Mouse (Mus musculus) intestine, embryonic 16.5 days (tissue): ENCODE measurements around the gene Tut1. TPM values are rescaled to one million over a fixed set of nuclear protein-coding genes. Genes with fewer than 3 reads are reported as not detected.

Source experiments
- ATAC-seq: fragments of 200-750 bp; cut with Nextera tagmentation; 2 replicates; pipeline ENCODE4 v1.8.0; 2017; ENCODE audit warnings: moderate TSS enrichment, moderate library complexity
- H3K27ac ChIP-seq: fragments of 300-500 bp; sonication (generic); 2 replicates; pipeline ENCODE4 v1.5.1; 2014; ENCODE audit warnings: mild to moderate bottlenecking, low read length
- H3K27me3 ChIP-seq: fragments of 300-500 bp; sonication (generic); replicated peaks from 2 replicates; pipeline ENCODE4 v1.6.1; 2014; ENCODE audit warnings: low read length, control low read depth, mixed read lengths; ENCODE audit not compliant: control insufficient read depth, insufficient read depth
- H3K36me3 ChIP-seq: fragments of 300-500 bp; sonication (generic); 2 replicates; pipeline ENCODE4 v1.6.1; 2014; ENCODE audit warnings: low read length, control low read depth; ENCODE audit not compliant: control insufficient read depth, insufficient read depth
- H3K4me1 ChIP-seq: fragments of 300-500 bp; sonication (generic); 2 replicates; pipeline ENCODE4 v1.6.1; 2014; ENCODE audit warnings: low read length, control low read depth, mixed read lengths; ENCODE audit not compliant: control insufficient read depth, insufficient read depth
- H3K4me2 ChIP-seq: fragments of 300-500 bp; sonication (generic); 2 replicates; pipeline ENCODE4 v1.6.1; 2014; ENCODE audit warnings: low read depth, low read length, control low read depth
- H3K4me3 ChIP-seq: fragments of 300-500 bp; sonication (generic); 2 replicates; pipeline ENCODE4 v1.5.1; 2014; ENCODE audit warnings: mild to moderate bottlenecking, low read length
- H3K9ac ChIP-seq: fragments of 300-500 bp; sonication (generic); 2 replicates; pipeline ENCODE4 v1.6.1; 2014; ENCODE audit warnings: low read depth, low read length
- H3K9me3 ChIP-seq: fragments of 300-500 bp; sonication (generic); 2 replicates; pipeline ENCODE4 v1.6.1; 2016; ENCODE audit warnings: low read length, control low read depth; ENCODE audit not compliant: control insufficient read depth
- WGBS: fragments of 180-500 bp; shearing (Covaris S2); extraction: QIAGEN DNeasy Blood & Tissue Kit; methylation state at CpG from one replicate; pipeline ENCODE4 v1.1.7; 2014; 5-methylcytosine and 5-hydroxymethylcytosine counted together
- polyA plus RNA-seq: library from polyadenylated mRNA; unstranded; fragments of >200 nt; fragmentation: Nextera tagmentation; extraction: Ambion mirVana; gene quantifications from 2 replicates; pipeline ENCODE4 v1.2.1, GENCODE M21; 2015

Tut1 gene
- polyA plus RNA-seq, 1 experiment from 2014 or later, result 31.7 TPM

- ATAC-seq, result no peak
- peaks cover 18% of the 10 kb centered on the region for H3K4me1 ChIP-seq
- 93% methylated on average over 2 of the region's 2 CpGs for WGBS
- peaks cover 7% of the 10 kb centered on the region for H3K36me3 ChIP-seq
- H3K4me2 ChIP-seq, result no peak overlapping the region
- no peak overlapping the region for H3K9ac ChIP-seq
- H3K27me3 ChIP-seq, result no peaks in the 10 kb centered on the region
- no peak overlapping the region for H3K27ac ChIP-seq
- no peaks in the 10 kb centered on the region for H3K9me3 ChIP-seq
- no peak overlapping the region for H3K4me3 ChIP-seq
Observed at GRCm38 (mm10) chr19:8926766-8927165, 26.9 kb upstream of the Tut1 start.

GRCm38 (mm10) chr19:8927891-8928525 is 25.6 kb upstream of the Tut1 start:
- no peak overlapping the region for H3K9ac ChIP-seq
- H3K9me3 ChIP-seq, result no peaks in the 10 kb centered on the region
- no peak overlapping the region for H3K4me3 ChIP-seq
- no peak for ATAC-seq
- no peaks in the 10 kb centered on the region for H3K27me3 ChIP-seq
- H3K4me1 ChIP-seq, result peaks cover 16% of the 10 kb centered on the region
- no peak overlapping the region for H3K4me2 ChIP-seq
- WGBS, result 81% methylated on average over 12 of the region's 12 CpGs
- peaks cover 7% of the 10 kb centered on the region for H3K36me3 ChIP-seq
- no peak overlapping the region for H3K27ac ChIP-seq

GRCm38 (mm10) chr19:8928689-8929223 is 24.9 kb upstream of the Tut1 start:
- peak overlapping the region; percentile 85 for H3K4me3 ChIP-seq
- H3K27me3 ChIP-seq, result no peaks in the 10 kb centered on the region
- peak overlapping the region; percentile 92 for H3K9ac ChIP-seq
- H3K27ac ChIP-seq, result peak overlapping the region; percentile 78
- peaks cover 9% of the 10 kb centered on the region for H3K36me3 ChIP-seq
- WGBS, result 25% methylated on average over 16 of the region's 16 CpGs
- peaks cover 16% of the 10 kb centered on the region for H3K4me1 ChIP-seq
- H3K9me3 ChIP-seq, result no peaks in the 10 kb centered on the region
- peak; percentile 27 for ATAC-seq
- H3K4me2 ChIP-seq, result peak overlapping the region; percentile 84

GRCm38 (mm10) chr19:8929224-8930088 is 24.2 kb upstream of the Tut1 start, which contains the start of the genes Rom1 and Eml3:
Gene Rom1, minus strand, starts transcription at chr19:8929356.
Gene Eml3, plus strand, starts transcription at chr19:8929552.
- peak within 1 kb of the TSS; percentile 84 for H3K4me2 ChIP-seq
- under 1% methylated on average over 70 of the region's 74 CpGs for WGBS
- H3K4me3 ChIP-seq, result peak within 1 kb of the TSS; percentile 85
- H3K27me3 ChIP-seq, result no peaks in the 10 kb centered on the region
- H3K27ac ChIP-seq, result peak within 1 kb of the TSS; percentile 78
- peaks cover 16% of the 10 kb centered on the region for H3K4me1 ChIP-seq
- peaks cover 14% of the 10 kb centered on the region for H3K36me3 ChIP-seq
- H3K9ac ChIP-seq, result peak within 1 kb of the TSS; percentile 92
- ATAC-seq, result peak; percentile 87
- no peaks in the 10 kb centered on the region for H3K9me3 ChIP-seq

GRCm38 (mm10) chr19:8930117-8930516 is 23.5 kb upstream of the Tut1 start:
- Histone ChIP-seq H3K4me2 (peak overlapping the region; percentile 84), H3K27me3 (no peaks in the 10 kb centered on the region), H3K9ac (peak overlapping the region; percentile 92), H3K27ac (peak overlapping the region; percentile 78), H3K4me1 (peaks cover 16% of the 10 kb centered on the region), H3K4me3 (peak overlapping the region; percentile 85), H3K36me3 (peaks cover 18% of the 10 kb centered on the region), H3K9me3 (no peaks in the 10 kb centered on the region)
- WGBS, result 8% methylated on average over 11 of the region's 11 CpGs
- peak; percentile 26 for ATAC-seq

- H3K4me3 ChIP-seq, result peak overlapping the region; percentile 85
- no peaks in the 10 kb centered on the region for H3K27me3 ChIP-seq
- peaks cover 16% of the 10 kb centered on the region for H3K4me1 ChIP-seq
- peak overlapping the region; percentile 92 for H3K9ac ChIP-seq
- H3K27ac ChIP-seq, result no peak overlapping the region
- ATAC-seq, result no peak
- peak overlapping the region; percentile 84 for H3K4me2 ChIP-seq
- no peaks in the 10 kb centered on the region for H3K9me3 ChIP-seq
- 77% methylated on average over 7 of the region's 7 CpGs for WGBS
- peaks cover 18% of the 10 kb centered on the region for H3K36me3 ChIP-seq
Observed at GRCm38 (mm10) chr19:8930771-8931170, 22.9 kb upstream of the Tut1 start.

- no peak for ATAC-seq
- H3K27me3 ChIP-seq, result no peaks in the 10 kb centered on the region
- H3K4me2 ChIP-seq, result no peak overlapping the region
- H3K4me1 ChIP-seq, result peaks cover 9% of the 10 kb centered on the region
- peaks cover 22% of the 10 kb centered on the region for H3K36me3 ChIP-seq
- no peak overlapping the region for H3K27ac ChIP-seq
- no peaks in the 10 kb centered on the region for H3K9me3 ChIP-seq
- 73% methylated on average over 2 of the region's 2 CpGs for WGBS
- no peak overlapping the region for H3K9ac ChIP-seq
- H3K4me3 ChIP-seq, result no peak overlapping the region
Observed at GRCm38 (mm10) chr19:8936736-8937135, 16.9 kb upstream of the Tut1 start.

GRCm38 (mm10) chr19:8940526-8941133 is 13.0 kb upstream of the Tut1 start:
- WGBS, result 81% methylated on average over 15 of the region's 15 CpGs
- no peak overlapping the region for H3K4me3 ChIP-seq
- peak overlapping the region; percentile 86 for H3K9ac ChIP-seq
- no peak for ATAC-seq
- peak overlapping the region; percentile 74; the same call in 1 of the 2 replicates for H3K4me2 ChIP-seq
- no peaks in the 10 kb centered on the region for H3K9me3 ChIP-seq
- H3K27ac ChIP-seq, result peak overlapping the region; percentile 75; the same call in 1 of the 2 replicates
- peaks cover 12% of the 10 kb centered on the region for H3K36me3 ChIP-seq
- H3K27me3 ChIP-seq, result no peaks in the 10 kb centered on the region
- peaks cover 28% of the 10 kb centered on the region for H3K4me1 ChIP-seq

GRCm38 (mm10) chr19:8941136-8941514 is 12.5 kb upstream of the Tut1 start:
- WGBS, result 37% methylated on average over 10 of the region's 10 CpGs
- peak; percentile 13 for ATAC-seq

More at GRCm38 (mm10) chr19:8941136-8941514, 12.5 kb upstream of the Tut1 start:
- no peaks in the 10 kb centered on the region for H3K27me3 ChIP-seq
- peak overlapping the region; percentile 86 for H3K9ac ChIP-seq
- H3K36me3 ChIP-seq, result peaks cover 14% of the 10 kb centered on the region
- H3K27ac ChIP-seq, result peak overlapping the region; percentile 75
- no peaks in the 10 kb centered on the region for H3K9me3 ChIP-seq
- H3K4me3 ChIP-seq, result peak overlapping the region; percentile 62
- peaks cover 28% of the 10 kb centered on the region for H3K4me1 ChIP-seq
- H3K4me2 ChIP-seq, result peak overlapping the region; percentile 74
